Mouse (Mus musculus): Measurements from ENCODE around the gene Grm7.

The Grm7 gene

DNA sequence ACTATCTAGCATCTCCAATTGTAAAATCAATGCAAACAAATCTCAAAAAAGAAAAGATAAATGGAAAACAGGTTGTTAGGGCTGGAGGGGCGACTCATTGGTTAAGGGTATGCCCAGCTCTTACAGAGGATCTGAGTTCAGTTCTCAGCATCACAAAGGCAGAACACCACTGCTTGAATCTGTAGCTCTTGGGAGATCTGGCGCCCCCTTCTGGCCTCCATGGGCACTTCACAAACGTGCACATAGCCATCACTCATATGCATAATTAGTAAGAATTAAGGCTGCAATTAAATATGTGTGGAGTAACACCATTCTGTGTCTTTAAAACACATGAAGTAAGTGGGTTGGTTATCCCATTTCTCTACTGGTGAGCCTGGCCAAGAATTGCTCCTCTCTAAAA lies 914.1 kb downstream of the Grm7 start:
- no peak for DNase-seq (ENCODE audit: low read depth, low spot score)

DNA sequence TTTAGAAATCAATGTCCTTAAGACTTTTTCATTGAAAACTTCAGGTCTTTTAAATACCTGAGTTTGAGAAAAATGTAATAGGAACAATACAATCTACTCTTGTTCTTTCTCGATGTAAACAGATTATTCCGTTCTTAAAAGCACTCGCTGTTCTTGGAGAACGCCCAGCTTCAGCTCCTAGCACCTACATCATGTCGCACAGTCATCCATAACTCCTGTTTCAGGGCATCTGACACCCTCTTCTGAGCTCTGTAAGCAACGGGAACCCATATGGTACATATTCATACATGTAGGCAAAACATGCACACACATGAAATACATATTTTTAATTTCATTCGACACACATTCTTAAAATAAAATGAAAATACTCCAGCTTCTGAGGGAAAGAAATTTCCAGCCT lies 916.0 kb downstream of the Grm7 start:
- no peak for DNase-seq (ENCODE audit: low read depth, low spot score)

DNA sequence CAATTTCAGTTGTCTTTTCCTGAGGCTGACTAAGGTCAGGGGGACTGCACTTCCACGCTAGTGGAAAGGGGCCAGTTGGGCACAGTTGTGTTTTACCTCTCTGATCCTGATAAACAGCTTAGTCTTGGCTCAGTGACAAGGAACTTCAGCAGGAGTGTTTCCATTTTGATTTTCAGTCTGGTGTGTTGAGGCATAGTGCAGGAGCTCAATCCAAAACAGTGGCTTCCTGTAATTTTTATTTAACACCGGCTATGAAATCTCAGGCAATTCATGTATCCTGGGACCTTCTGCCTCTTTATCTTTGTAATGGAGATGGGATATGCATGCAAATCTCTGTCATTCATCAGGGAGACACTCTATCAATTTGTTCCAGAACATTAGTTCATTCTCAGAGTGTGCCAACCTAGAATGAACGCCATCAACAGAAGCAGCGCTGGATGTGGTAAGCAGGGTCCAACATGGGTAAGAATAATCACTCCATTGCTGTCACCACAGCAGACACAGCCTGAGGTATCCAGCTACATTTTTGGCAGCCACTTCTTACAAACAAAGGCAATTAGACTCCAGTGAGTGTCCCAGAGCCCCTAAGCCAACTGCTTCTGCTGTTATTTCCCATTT lies 926.2 kb downstream of the Grm7 start:
- no peak for DNase-seq (ENCODE audit: low read depth, low spot score)

DNA sequence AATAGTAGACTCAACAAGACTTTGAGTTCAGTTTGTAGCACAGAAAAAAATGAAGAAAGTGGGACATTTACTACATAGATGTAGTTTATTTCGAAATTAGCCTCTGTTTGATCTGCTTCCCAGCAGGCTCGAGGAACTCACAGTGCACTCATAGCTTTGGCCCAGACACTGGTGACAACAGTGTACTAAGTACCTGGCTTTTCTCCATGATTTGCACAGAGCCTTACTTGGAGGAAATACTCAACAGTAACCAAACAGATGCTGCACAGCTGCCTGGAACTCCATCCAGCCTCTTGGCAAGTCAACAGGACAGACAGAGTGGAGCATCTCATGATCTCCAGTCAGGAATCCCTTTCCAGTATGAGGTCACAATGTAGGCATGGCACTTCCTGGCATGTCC lies 939.5 kb downstream of the Grm7 start:
- no peak for DNase-seq (ENCODE audit: low read depth, low spot score)

DNA sequence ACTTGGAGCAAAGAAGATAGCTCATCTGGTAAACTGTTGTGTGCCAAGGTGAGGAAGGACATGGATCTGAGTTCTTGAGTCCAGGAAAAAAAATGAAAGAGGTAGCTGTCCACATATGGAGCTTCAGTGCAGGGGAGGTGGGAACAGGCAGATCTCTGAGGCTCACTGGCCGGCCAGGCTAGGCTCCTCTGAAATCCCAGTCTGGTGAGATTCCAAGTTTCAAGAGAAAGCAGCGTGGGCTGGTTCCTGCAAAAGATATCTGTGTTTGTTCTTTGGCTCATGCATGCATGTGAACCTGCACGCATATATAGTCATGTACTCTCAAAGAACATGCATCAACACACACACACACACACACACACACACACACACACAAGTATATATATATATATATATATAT lies 942.2 kb downstream of the Grm7 start:
- no peak for DNase-seq (ENCODE audit: low read depth, low spot score)

DNA sequence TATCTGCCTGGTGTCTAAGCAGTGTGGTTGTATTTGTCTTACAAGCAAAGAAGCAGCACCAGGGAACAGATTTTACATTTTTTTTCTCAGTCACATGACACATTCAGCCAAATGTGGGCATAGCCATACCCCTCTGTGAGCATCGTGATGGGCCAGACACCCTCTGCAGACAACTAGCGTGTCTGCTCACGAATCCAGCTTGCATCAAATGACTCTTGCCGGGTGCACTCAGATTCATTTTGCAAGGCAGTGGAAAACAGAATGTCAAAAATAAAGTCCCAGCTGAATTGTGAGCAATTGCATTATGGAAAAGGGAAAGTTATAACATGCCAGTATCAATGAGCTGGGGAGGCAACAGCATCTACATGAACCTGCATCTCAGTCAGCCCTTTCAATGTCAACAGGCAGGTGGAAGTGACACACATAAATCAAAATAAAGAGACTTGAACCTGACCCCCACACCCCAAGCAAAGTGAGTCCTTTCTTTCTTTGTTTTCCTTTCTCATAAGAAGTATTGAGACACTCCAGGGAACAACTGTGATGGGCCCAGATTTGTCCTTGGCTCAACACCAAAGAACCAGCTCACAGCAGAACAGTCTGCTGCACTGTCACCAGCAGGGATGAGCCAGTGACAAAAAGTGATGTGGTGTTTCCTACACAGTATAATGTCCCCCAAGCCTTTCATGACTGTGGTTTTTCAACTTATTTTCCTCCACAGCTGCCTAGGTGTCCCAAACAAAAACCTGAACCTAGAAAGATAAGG lies 956.7 kb downstream of the Grm7 start:
- no peak for DNase-seq (ENCODE audit: low read depth, low spot score)

DNA sequence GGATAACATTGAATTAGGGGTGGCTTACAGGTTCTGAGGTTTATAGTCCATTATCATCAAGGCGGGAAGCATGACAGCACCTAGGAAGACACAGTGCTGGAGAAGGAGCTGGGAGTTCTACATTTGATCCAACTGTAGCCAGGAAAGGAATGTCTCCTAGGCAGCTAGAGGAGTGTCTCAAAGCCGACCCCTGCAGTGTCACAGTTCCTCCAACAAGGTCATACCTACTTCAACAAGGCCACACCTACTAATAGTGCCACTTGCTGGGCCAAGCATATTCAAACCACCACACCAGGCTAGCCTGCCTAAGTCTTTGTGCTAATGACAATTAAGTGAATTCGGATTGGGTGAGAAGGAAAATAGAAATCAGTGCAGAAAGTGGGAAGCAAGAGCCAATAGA lies 965.0 kb downstream of the Grm7 start:
- no peak for DNase-seq (ENCODE audit: low read depth, low spot score)

DNA sequence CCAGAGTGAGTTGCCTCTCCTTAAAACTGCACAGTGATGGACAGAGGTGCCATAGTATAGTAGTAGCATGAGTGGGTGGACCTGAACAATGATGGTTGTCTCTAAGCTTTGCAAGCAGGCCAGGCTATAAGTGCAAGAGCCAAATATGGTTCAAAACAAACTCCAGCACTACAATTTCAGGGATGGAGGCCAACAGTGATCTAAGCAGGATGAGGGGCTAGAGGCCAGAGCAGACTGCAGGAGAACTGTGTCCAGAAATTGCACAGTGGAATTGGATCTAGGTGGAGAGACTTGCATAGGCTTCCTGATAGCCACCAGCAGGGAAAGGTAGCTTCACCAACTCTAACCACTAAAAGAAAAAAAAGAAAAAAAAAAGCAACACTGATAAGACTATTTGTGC lies 968.5 kb downstream of the Grm7 start:
- no peak for DNase-seq (ENCODE audit: low read depth, low spot score)

All from mesoderm, embryonic 11.5 days (tissue).